ENCODE assay signal across 9 mouse cellular contexts in the genomic region with DNA sequence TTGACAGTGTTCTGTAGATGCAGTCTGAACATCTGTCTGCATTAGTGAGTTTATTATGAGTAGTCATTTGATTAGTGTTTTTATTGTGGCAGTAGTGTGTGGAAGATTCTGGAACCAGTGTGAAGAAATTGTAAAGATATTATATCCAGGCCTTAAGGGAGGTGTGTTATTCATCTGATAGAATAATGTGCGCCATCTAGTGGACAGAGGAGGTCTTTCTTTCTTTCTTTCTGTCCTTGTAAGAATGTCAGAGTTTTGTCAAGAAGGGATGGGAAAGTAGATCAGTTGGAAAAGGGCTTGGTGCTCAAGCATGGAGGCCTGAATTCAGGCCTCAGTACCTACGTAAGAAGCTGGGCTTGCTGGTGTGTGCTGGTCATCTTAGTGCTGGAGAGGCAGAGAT.
DNase-seq lines count a peak whose midpoint lies in the region; ATAC-seq and TF ChIP-seq lines count a peak whose summit lies in the region.
"Had no signal": no experiment of that assay in that cellular context is flagged by ENCODE, and none has a peak within 500 bp of the region (broad histone marks: within the 10 kb centered on the region; RNA-seq: fewer than 3 reads in every experiment).

No protein-coding gene starts in this region.

- H3K27ac ChIP-seq in heart, embryonic 12.5 days (ENCODE audit: poor library complexity, severe bottlenecking): no peak overlapping the region
- H3K27ac ChIP-seq in midbrain, embryonic 11.5 days (ENCODE audit: low read depth, low read length): no peak overlapping the region
- no peak overlapping the region for H3K27ac ChIP-seq in midbrain, embryonic 15.5 days
- H3K27ac ChIP-seq in thymus, adult 2 months (ENCODE audit: control insufficient read depth, insufficient read depth, low read length): no peak overlapping the region
- H3K27ac ChIP-seq: neural tube, embryonic 12.5 days had no signal

- TF ChIP-seq POLR2A in thymus, adult 2 months (IDR thresholded peaks at IDR 0.05; ENCODE audit: control insufficient read depth, extremely low read depth, insufficient read depth, low read length, poor library complexity): no peak

- DNase-seq in heart, adult 8-10 months (ENCODE audit: low spot score): peak; percentile 9
- peak; percentile 90 for DNase-seq in midbrain, embryonic 11.5 days (ENCODE audit: low spot score, missing footprints)
- DNase-seq in c-Kit-negative CD71-positive TER-119-positive erythroid progenitor cells, embryonic 14.5 days (ENCODE audit: low read depth, low spot score): peak; percentile 5
- peak; percentile 4 for DNase-seq in lung, postnatal 25 days (ENCODE audit: low spot score)
- no peak for DNase-seq in thymus, adult 2 months
- DNase-seq in adrenal gland, postnatal 4 days (ENCODE audit: low spot score in 2 of 2): no peak

- no peak for ATAC-seq in heart, embryonic 12.5 days (ENCODE audit: insufficient number of reproducible peaks, low FRiP score)
- no peak for ATAC-seq in midbrain, embryonic 11.5 days (ENCODE audit: low FRiP score)
- ATAC-seq in midbrain, embryonic 15.5 days (replicated peaks): no peak

- H3K4me3 ChIP-seq in heart, embryonic 12.5 days: no peak overlapping the region
- H3K4me3 ChIP-seq in midbrain, embryonic 11.5 days (ENCODE audit: low read depth, low read length): no peak overlapping the region
- no peak overlapping the region for H3K4me3 ChIP-seq in midbrain, embryonic 15.5 days
- no peak overlapping the region for H3K4me3 ChIP-seq in thymus, adult 2 months (ENCODE audit: control insufficient read depth, insufficient read depth, low read length)
- H3K4me3 ChIP-seq: neural tube, embryonic 12.5 days had no signal

- H3K9me3 ChIP-seq in heart, embryonic 12.5 days (replicated peaks): no peaks in the 10 kb centered on the region
- H3K9me3 ChIP-seq in midbrain, embryonic 11.5 days (ENCODE audit: control insufficient read depth, low read length): no peaks in the 10 kb centered on the region
- H3K9me3 ChIP-seq in midbrain, embryonic 15.5 days: no peaks in the 10 kb centered on the region
- H3K9me3 ChIP-seq: neural tube, embryonic 12.5 days had no signal

- no peak overlapping the region for H3K9ac ChIP-seq in heart, embryonic 12.5 days
- no peak overlapping the region for H3K9ac ChIP-seq in midbrain, embryonic 11.5 days (ENCODE audit: low read length)
- H3K9ac ChIP-seq in midbrain, embryonic 15.5 days: no peak overlapping the region
- H3K9ac ChIP-seq: neural tube, embryonic 12.5 days had no signal

- no peak for TF ChIP-seq CTCF in thymus, adult 2 months (IDR thresholded peaks at IDR 0.05; ENCODE audit: borderline replicate concordance, control insufficient read depth, extremely low read depth, insufficient read depth, low read length, poor library complexity)

- no peak overlapping the region for H3K4me2 ChIP-seq in heart, embryonic 12.5 days
- H3K4me2 ChIP-seq in midbrain, embryonic 11.5 days: no peak overlapping the region
- H3K4me2 ChIP-seq in midbrain, embryonic 15.5 days: no peak overlapping the region
- H3K4me2 ChIP-seq: neural tube, embryonic 12.5 days had no signal

- WGBS in heart, embryonic 12.5 days: 19% methylated on average over 2 of the region's 2 CpGs
- WGBS in midbrain, embryonic 11.5 days: 25% methylated on average over 2 of the region's 2 CpGs
- WGBS in midbrain, embryonic 15.5 days: 18% methylated on average over 2 of the region's 2 CpGs
- WGBS in thymus, adult 2 months: 24% methylated on average over 2 of the region's 2 CpGs

- peaks cover 5% of the 10 kb centered on the region; the same call in 1 of the 2 replicates for H3K4me1 ChIP-seq in heart, embryonic 12.5 days (replicated peaks)
- no peaks in the 10 kb centered on the region for H3K4me1 ChIP-seq in midbrain, embryonic 11.5 days (ENCODE audit: control insufficient read depth, insufficient read depth, low read length)
- H3K4me1 ChIP-seq in midbrain, embryonic 15.5 days: no peaks in the 10 kb centered on the region
- no peaks in the 10 kb centered on the region for H3K4me1 ChIP-seq in thymus, adult 2 months (replicated peaks; ENCODE audit: control insufficient read depth, insufficient read depth, low read length)
- H3K4me1 ChIP-seq: neural tube, embryonic 12.5 days had no signal

- no peaks in the 10 kb centered on the region for H3K36me3 ChIP-seq in heart, embryonic 12.5 days
- no peaks in the 10 kb centered on the region for H3K36me3 ChIP-seq in midbrain, embryonic 11.5 days (ENCODE audit: control insufficient read depth, insufficient read depth, low read length)
- H3K36me3 ChIP-seq in midbrain, embryonic 15.5 days (replicated peaks): no peaks in the 10 kb centered on the region
- H3K36me3 ChIP-seq in thymus, adult 2 months (ENCODE audit: control insufficient read depth, insufficient read depth, low read length): no peaks in the 10 kb centered on the region
- H3K36me3 ChIP-seq: neural tube, embryonic 12.5 days had no signal

- no peaks in the 10 kb centered on the region for H3K27me3 ChIP-seq in heart, embryonic 12.5 days (replicated peaks)
- H3K27me3 ChIP-seq in midbrain, embryonic 11.5 days (ENCODE audit: control insufficient read depth, insufficient read depth, low read length): no peaks in the 10 kb centered on the region
- no peaks in the 10 kb centered on the region for H3K27me3 ChIP-seq in midbrain, embryonic 15.5 days (replicated peaks)
- no peaks in the 10 kb centered on the region for H3K27me3 ChIP-seq in thymus, adult 2 months (ENCODE audit: control insufficient read depth, insufficient read depth, low read length)
- H3K27me3 ChIP-seq: neural tube, embryonic 12.5 days had no signal

Comparison
In these comparisons a context has a peak if more than half of its experiments do, and no peak if none do; other contexts are left out.
1. DNase-seq: peak in heart, adult 8-10 months (single experiment), midbrain, embryonic 11.5 days (single experiment), c-Kit-negative CD71-positive TER-119-positive erythroid progenitor cells, embryonic 14.5 days (single experiment) and lung, postnatal 25 days (single experiment); none in thymus, adult 2 months (single experiment) and adrenal gland, postnatal 4 days (0 of 2).